Mouse (Mus musculus) cerebellum, postnatal 25 days (tissue): ENCODE results near the gene Tsen2.

Source experiments
- DNase-seq, 2 experiments: peaks; one replicate each; pipeline ENCODE4 v3.0.0; 2021; ENCODE audit warnings: mixed read lengths in 2 of 2

Tsen2 gene

GRCm38 (mm10) chr6:115541676-115542275, 2.7 kb upstream of the Tsen2 start:
- no peak for DNase-seq

GRCm38 (mm10) chr6:115542341-115542740, 2.1 kb upstream of the Tsen2 start:
- no peak for DNase-seq

- DNase-seq: peak; percentile 35 to 62
Measured at GRCm38 (mm10) chr6:115546276-115546675, 1.8 kb downstream of the Tsen2 start.

GRCm38 (mm10) chr6:115555485-115555884, 11.0 kb downstream of the Tsen2 start:
- DNase-seq: no peak

- DNase-seq: no peak
Measured at GRCm38 (mm10) chr6:115558176-115558575, 13.7 kb downstream of the Tsen2 start.

GRCm38 (mm10) chr6:115559651-115560632, 15.5 kb downstream of the Tsen2 start:
- DNase-seq: no peak

- DNase-seq: no peak
Measured at GRCm38 (mm10) chr6:115565479-115566045, 21.1 kb downstream of the Tsen2 start.

GRCm38 (mm10) chr6:115574171-115574570, 29.7 kb downstream of the Tsen2 start:
- no peak for DNase-seq

- no peak for DNase-seq
Measured at GRCm38 (mm10) chr6:115577407-115577806, 32.9 kb downstream of the Tsen2 start.

- DNase-seq: no peak
Measured at GRCm38 (mm10) chr6:115577941-115578340, 33.5 kb downstream of the Tsen2 start.

- no peak for DNase-seq
Measured at GRCm38 (mm10) chr6:115580810-115581209, 36.3 kb downstream of the Tsen2 start.

GRCm38 (mm10) chr6:115582328-115583115, 38.1 kb downstream of the Tsen2 start:
- DNase-seq: no peak

- DNase-seq: no peak
Measured at GRCm38 (mm10) chr6:115583430-115584125, 39.1 kb downstream of the Tsen2 start.

GRCm38 (mm10) chr6:115584176-115584575, 39.7 kb downstream of the Tsen2 start:
- no peak for DNase-seq

- DNase-seq: no peak
Measured at GRCm38 (mm10) chr6:115586321-115586720, 41.9 kb downstream of the Tsen2 start.

GRCm38 (mm10) chr6:115591692-115592359, 47.4 kb downstream of the Tsen2 start:
- no peak for DNase-seq

- DNase-seq: no peak
Measured at GRCm38 (mm10) chr6:115592458-115592857, 48.0 kb downstream of the Tsen2 start, which contains the start of gene Mkrn2os. Gene Mkrn2os, minus strand, starts transcription at chr6:115592576.

- no peak for DNase-seq
Measured at GRCm38 (mm10) chr6:115593252-115593651, 48.8 kb downstream of the Tsen2 start.

- DNase-seq: no peak
Measured at GRCm38 (mm10) chr6:115594463-115594862, 50.0 kb downstream of the Tsen2 start.

- no peak for DNase-seq
Measured at GRCm38 (mm10) chr6:115595667-115596066, 51.2 kb downstream of the Tsen2 start.

- peak in 1 of 2 experiments; percentile 40 for DNase-seq
Measured at GRCm38 (mm10) chr6:115601322-115601714, 56.9 kb downstream of the Tsen2 start.
